Mouse (Mus musculus): ENCODE measurements around the gene Trmt112.

GRCm38 (mm10) chr19:6940396-6941351 is 31.2 kb downstream of the Trmt112 start:
- TF ChIP-seq CTCF (IDR thresholded peaks at IDR 0.05; ENCODE audit: borderline replicate concordance, insufficient read depth, low read depth, low read length) = no peak
- no peak for TF ChIP-seq POLR2A (IDR thresholded peaks at IDR 0.05; ENCODE audit: borderline replicate concordance, insufficient read depth, low read length)

All from cerebellum, adult 2 months (tissue).